Mouse (Mus musculus): Measurements from ENCODE around the gene Tie1.

Tie1 gene

DNA sequence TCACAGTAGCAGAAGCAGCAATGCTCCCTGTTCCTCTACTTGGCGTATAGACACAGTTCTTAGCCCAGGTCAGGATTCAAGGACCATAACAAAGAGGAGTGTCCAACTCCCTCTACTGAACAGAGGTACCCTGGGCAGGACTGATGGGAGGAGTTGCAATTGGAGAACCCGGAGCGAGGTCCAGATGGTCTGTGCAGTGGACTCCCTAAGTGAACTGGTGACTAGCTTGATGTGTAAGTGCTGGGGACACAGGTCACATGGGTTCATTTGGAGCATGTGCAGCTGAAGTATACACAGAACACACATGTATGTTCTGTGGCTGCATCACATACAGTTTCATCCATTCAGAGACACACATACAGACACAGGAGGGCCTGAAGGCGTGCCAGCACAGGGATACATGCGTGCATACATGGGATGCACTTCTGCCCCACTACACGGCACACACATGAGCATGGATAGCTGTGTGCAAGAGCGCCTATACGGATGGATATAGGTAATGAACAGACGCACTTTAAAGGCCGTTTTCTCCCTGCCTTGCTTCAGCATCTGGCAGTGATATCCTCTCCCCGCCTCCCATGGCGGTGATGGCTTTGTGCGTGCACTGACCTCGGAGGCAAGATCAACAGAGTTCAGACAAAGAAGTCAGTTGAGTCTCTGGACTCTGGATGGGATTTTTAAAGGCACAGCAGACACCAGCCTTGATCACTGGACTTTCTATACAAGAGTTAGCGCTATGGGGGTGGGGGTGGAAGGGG lies 12.9 kb downstream of the Tie1 start:
- no peak for DNase-seq (ENCODE audit: low spot score in 2 of 2)

DNA sequence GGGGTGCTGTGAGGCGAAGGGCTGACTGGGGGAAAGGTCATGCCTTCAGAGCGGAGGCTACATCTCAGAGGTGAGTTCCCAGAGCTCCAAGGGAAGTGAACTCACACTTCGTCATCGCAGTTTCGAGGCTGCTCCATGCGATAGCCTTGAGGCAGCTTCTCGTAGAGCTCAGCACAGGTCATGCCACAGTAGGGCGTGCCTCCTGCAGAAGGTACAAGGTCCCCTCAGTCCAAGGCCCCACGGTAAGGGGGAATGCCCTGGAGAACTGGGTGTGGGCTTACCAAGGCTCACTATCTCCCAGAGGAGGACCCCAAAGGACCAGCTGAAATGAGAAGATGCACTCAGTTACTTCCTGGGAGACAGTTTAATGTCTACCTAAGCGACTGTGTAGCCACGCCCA lies 17.2 kb downstream of the Tie1 start:
- DNase-seq (ENCODE audit: low spot score in 2 of 2): no peak

- DNase-seq (ENCODE audit: low spot score in 2 of 2): no peak
Measured at GRCm38 (mm10) chr4:118471281-118471680, 18.6 kb downstream of the Tie1 start.

DNA sequence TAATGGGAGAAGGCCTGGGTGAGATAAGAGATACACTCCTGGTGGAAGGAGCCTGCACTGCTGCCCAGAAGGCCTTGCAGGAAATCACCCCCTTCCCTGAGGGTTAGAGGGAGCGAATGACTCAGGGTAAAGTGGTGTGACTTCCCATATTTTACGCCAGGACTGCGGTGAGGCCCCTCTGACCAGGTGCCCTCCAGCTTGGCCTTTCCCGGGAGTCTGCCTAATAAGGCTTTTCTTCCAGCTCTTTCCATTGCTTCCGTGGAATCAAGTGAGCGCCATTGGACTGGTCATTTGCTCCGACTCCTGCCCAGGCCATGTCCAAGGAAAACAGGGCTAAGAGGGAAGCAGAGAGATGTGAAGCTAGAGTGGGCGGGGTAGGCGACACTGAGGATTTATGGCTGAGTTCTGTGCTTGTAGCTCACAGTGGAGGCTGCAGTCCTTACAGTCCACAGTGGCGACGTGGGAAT lies 24.1 kb downstream of the Tie1 start:
- DNase-seq (ENCODE audit: low spot score in 2 of 2): no peak

- DNase-seq (ENCODE audit: low spot score in 2 of 2): no peak
Measured at GRCm38 (mm10) chr4:118464956-118465355, 24.9 kb downstream of the Tie1 start.

- DNase-seq (ENCODE audit: low spot score in 2 of 2): no peak
Measured at GRCm38 (mm10) chr4:118457345-118457975, 32.4 kb downstream of the Tie1 start, which contains the start of gene Mpl. TSS of gene Mpl (minus strand) at chr4:118457513.

DNA sequence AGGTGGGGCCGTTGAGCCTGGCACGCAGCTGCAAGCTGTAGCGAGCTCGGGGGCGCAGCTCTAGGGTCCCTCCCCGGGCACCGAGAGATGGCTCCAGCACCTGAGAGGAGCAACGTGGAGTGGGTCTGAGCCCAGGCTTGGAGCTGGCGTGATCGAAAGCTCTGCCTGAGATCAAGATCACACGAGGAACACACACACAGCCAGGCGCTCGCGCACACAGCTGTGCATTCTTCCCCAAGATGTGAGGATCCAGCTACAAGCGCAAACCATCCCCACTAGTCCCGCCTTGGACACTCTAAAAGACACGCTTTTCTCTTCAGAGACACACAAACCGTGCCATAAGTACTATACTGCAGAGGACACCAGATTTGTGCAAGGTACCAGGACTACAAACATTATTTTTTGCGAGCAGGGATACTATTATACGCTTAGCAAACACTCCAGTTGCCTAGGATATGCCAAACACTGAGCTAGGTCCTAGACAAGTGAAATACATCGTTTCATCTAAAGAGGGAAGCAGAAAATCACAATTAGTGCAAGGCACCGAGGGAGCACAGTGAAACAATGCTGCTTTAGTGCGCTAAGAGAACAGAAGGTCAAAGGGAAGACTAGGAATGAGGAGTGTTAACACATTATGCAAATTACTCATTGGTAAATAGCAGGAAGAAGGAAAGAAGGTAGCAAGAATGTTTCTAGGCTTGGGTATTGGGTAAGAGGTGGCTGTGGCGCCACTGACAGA lies 43.3 kb downstream of the Tie1 start:
- no peak for DNase-seq (ENCODE audit: low spot score in 2 of 2)

DNA sequence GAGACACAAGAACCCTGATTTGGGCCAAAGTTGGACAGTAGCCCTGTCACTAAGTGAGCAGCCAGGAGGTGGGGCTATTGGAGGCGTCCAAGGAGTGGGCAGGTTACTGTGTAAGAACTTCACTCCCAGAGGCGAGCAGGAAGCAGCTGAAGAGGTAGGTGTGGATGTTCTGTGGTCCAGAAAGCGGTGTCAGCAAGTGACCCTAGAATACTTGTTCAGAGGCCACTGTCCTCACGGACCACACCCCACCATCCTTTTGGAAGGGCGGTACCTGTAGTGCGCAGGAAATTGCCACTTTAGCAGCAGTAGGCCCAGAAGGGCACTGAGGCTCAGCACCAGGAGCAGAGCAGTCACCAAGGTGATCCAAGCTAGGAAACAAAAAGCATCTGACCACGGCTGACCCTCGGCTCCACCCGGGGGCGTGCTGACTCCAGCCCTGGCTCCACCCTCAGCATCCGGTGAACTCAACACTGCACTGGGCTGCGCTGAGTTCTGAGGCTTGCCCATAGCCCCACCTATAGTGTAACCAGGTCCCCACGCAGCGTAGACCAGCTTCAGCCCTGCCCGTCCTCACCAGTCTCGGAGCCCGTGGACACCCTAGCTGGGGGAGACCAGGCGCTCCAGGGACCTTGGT lies 44.0 kb downstream of the Tie1 start:
- no peak for DNase-seq (ENCODE audit: low spot score in 2 of 2)

GRCm38 (mm10) chr4:118445088-118445487 lies 44.8 kb downstream of the Tie1 start:
- DNase-seq (ENCODE audit: low spot score in 2 of 2): no peak

GRCm38 (mm10) chr4:118437829-118438253 lies 52.0 kb downstream of the Tie1 start:
- peak; percentile 9 to 12 for DNase-seq (ENCODE audit: low spot score in 2 of 2)

GRCm38 (mm10) chr4:118436820-118437603 lies 52.8 kb downstream of the Tie1 start, which contains the start of gene Cdc20:
TSS of gene Cdc20 (minus strand) at chr4:118437352.
- peak; percentile 83 to 85 for DNase-seq (ENCODE audit: low spot score in 2 of 2)

- DNase-seq (ENCODE audit: low spot score in 2 of 2): no peak
Measured at GRCm38 (mm10) chr4:118432332-118432731, 57.5 kb downstream of the Tie1 start.

DNA sequence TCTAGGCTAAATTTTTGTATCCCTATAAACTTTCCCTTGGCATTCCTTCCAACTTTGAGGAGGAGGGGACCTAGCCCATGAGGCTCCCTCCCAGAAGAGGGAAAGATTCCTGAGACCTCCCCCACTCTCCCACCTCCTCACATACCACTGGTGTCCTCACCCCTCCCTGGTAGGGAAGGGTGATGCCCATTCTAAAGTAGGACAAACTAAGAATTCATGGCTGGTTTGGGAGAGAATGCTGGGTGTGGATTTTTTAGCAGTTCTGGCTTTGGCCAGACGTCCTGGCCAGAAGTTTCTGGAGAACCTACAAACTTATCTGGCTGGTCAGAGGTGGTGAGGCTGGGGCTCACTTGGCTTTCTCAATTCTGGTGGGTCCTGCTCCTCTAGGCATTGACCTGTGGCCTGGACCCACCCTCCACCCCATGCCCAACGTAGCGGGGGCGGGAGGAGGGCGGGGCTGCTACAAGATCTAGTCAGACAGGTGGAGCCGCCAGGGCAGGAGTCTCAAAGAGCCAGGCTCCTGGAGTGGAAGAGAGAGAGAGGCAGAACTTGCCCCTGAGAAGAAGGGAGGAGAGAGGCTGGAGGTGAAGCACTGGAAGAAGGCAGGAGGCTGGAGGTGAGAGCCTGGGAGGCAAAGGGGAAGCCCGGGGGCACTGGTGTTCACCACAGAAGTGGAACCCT lies 60.5 kb downstream of the Tie1 start:
- DNase-seq (ENCODE audit: low spot score in 2 of 2): no peak

DNA sequence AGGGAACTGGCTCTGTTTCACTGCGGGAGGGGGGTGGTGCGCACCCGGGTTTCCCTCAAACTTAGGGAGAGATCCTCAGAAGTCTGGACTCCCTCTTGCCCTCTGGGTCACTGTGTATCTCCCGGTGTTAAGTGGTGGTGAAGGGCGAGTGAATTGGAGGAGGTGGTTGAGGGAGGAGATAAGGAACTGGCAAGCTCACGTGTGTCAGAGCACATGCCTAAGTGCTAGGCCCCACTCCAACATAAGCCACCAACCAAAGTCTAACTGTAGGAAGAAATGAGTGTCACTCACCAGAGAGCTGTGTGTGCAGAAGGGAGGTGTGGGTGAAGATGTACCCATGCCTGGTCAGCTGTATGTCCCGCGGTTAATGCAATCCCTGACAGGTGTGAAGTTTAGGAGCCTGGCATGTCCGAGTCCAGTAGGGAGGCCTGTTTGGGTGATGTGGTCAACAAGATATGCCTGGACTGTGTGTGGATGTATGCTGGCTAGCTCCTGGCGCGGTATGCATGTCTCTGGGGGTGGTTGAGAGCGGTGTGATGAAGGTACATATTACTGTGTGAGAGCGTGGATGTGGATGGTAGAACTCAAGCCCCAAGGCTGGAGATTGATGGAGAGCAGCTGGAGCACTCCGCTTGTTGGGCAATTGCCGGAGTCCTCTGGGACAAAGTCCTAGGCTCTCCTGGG lies 61.2 kb downstream of the Tie1 start:
- peak in 1 of 2 experiments; percentile 10 for DNase-seq (ENCODE audit: low spot score in 2 of 2)

- DNase-seq (ENCODE audit: low spot score in 2 of 2): peak; percentile 73 to 74
Measured at GRCm38 (mm10) chr4:118427768-118428451, 62.0 kb downstream of the Tie1 start, which contains the start of gene Elovl1. TSS of gene Elovl1 (plus strand) at chr4:118428093.

GRCm38 (mm10) chr4:118427415-118427767 lies 62.5 kb downstream of the Tie1 start:
- no peak for DNase-seq (ENCODE audit: low spot score in 2 of 2)

DNA sequence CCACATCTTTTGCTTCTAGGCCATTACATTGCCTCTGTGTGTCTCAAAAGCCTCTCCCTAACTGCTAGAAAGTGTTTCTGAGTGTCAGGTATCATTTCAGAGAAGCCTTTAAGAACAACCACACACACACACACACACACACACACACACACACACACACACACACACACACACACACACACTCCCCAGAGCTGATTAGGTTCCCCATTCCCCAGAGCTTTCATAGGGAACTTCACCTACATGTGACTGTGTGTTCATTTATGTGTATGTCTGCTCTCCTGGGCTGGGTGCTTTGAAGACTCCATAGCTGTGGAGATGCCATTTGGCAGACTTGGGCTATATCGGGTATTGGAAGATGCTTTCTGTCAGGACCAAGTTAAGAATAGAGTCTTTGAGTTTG lies 64.5 kb downstream of the Tie1 start:
- DNase-seq (ENCODE audit: low spot score in 2 of 2): no peak

DNA sequence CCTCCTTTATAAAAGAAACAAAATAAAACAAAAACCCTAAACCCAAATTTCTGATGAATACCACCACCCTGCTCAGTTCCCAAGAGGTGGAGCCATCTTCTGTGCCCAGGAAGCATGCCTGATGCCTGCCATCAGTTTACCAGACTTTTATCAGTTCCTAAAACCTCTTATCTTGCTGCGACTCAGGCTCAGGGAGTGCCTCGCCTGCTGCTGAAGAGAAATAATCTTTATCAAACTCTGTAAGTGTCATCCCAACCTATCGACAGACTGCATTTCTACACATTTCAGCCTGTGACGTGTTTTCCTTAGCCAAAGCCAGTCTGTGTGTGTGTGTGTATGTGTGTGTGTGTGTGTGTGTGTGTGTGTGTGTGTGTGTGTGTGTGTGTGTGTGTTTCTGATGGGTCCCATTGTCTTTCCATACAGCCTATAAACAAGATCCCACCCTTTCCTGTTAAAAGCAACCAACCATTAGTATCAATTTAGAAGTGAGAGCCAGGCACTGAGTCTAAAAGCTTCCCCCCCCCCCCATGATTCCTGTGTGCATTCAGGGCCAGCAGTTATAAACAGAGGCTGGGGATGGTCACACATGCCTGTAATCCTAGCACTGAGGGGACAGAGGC lies 65.2 kb downstream of the Tie1 start:
- DNase-seq (ENCODE audit: low spot score in 2 of 2): no peak

GRCm38 (mm10) chr4:118421384-118421783 lies 68.5 kb downstream of the Tie1 start:
- no peak for DNase-seq (ENCODE audit: low spot score in 2 of 2)
